Mouse (Mus musculus): ENCODE results near the gene Steap3.

Steap3 gene

DNA sequence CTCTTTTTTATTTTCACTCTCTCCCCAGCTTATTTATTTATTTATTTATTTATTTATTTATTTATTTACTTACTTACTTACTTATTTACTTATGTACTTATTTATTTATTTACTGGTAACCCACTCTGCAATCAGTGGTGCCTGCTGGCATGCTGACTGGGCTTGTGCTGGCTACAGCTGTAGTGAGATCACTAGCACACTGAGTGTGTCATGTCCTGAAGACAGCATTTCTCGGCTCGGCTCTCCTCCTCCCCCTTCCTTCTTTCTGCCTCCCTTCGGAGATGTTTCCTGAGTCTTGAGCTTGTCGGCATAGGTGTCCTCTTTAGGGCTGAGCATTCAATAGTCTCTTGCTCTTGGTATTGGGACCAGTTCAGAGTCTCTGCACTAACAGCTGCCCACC lies 73.6 kb downstream of the Steap3 start:
- no peak for DNase-seq (ENCODE audit: inconsistent ontology term)

DNA sequence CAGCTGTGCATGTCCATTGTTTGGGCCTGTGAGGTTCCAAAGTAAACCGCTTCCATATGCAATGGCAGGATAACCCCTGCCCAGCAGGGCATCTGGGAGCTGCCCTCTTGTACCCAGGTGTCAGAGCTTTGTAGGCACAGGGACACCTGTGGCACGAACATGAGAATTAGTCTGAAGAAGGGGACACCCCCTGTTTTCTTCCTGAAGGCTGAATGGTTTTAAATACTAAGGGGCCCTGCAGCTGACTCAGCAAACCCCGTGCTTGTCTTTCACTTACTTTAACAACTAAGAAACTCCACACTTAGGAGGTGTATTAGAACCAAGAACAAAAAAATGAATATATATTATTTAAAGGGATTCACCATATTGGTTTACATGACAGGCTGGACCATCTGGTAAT lies 74.4 kb downstream of the Steap3 start:
- DNase-seq (ENCODE audit: inconsistent ontology term), result no peak

DNA sequence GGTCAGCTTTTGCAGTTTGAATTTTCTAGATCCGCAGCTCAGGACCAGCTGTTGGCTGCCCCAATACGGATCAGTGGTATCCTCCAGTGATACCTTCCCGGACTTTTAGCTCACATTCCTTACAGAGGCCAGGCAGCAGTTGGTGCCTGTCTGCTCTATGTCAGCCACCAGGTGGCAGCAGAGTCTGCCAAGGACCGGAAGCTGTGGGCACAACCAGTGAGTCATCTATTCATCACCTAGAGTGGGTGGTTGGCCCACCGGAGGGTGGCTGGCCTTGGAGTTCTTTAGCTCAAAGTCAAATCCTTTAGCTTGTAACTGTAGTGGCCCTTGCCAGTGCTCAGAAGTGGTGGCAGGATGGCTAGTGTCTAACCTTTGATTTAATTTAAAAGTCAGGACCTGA lies 75.3 kb downstream of the Steap3 start:
- peak; percentile 89 for DNase-seq (ENCODE audit: inconsistent ontology term)

DNA sequence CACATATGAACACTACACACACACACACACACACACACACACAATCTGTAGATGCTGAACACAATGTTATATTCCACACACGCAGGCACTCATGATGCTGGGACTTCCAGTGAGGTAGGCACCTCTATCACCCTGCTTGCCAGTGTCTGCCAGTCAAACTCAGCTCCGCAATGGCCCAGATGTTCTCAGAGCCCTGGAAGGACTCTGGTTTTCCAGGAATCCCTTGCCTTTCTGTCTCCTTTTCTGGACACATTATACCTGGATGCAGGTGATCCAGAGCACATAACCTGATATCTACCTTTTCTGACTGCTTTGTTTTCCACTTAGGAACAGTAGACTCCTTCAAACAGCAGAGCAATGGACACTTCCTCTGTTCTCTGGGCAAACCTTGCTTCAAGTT lies 75.8 kb downstream of the Steap3 start:
- no peak for DNase-seq (ENCODE audit: inconsistent ontology term)

DNA sequence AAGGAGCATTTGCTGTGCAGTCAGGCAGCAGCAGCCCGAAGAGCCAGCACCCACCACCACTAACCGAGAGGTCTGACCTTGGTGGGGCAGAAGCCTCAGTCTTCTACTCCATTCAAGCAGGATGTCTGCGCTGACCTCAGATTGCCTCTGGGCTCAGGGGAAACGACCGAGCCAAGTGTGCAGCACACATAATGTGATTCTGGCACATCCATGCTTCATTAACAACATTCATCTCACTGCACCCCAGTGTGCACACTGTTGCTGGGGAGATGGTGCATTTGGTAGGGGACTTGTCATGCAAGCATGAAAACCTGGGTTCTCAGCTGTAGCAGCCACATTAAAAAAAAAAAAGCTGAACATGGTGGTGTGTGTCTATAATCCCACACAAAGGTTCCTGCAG lies 76.6 kb downstream of the Steap3 start:
- DNase-seq (ENCODE audit: inconsistent ontology term), result no peak

DNA sequence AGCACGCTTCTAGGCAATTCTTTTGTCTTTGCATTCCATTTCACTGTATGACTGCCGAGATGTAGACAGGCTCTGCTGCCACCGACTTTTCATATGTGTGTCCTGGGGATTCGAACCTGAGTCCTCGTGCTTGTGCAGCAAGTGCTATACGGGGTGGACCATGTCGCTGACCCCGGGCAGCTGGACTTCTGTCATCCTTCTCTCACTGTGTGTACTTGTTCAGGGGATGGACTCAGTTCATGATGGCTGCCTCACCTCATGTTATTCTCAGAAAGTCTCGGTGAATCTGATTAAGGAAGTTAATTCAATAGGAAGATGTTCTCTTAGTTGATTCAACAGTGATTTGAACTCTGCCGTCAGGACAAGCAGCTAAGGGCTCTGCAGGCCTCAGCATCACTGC lies 78.9 kb downstream of the Steap3 start:
- no peak for DNase-seq (ENCODE audit: inconsistent ontology term)

DNA sequence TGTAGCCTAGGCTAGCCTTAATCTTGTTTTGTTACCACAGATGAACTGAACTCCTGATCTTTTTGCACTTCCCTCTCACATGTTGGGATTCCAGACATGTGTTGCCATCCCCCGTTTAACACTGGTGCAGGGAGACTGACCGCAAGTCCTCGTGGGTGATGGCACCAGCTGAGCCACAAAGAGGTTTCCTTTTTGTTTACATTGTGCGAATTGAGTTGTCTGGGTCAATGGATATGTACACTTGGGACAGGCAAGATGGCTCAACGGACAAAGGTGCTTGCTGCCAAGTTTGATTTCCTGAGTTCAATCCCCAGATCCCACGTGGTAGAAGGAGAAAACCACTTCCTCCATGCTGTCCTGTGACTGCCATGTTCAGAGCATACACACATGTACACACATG lies 80.2 kb downstream of the Steap3 start:
- no peak for DNase-seq (ENCODE audit: inconsistent ontology term)

DNA sequence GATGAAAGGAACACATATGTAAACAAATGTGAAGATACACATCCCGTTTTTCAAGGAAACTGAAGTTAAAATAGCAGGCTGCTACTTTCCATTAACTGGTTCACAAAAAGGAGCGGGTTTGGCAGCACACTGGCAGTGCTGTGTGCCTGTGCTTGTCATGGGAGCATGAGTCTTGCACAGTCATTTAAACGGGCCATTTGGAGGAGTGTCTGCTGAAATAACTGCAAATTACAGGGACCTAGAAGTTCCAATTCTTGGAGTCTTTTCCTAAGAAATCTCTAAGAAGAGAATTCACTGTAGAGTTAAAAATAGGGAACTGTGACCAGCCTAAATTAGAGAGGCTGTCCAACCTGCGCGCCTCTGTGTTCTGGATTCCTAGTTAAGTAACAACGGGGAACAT lies 81.6 kb downstream of the Steap3 start:
- DNase-seq (ENCODE audit: inconsistent ontology term), result no peak

DNA sequence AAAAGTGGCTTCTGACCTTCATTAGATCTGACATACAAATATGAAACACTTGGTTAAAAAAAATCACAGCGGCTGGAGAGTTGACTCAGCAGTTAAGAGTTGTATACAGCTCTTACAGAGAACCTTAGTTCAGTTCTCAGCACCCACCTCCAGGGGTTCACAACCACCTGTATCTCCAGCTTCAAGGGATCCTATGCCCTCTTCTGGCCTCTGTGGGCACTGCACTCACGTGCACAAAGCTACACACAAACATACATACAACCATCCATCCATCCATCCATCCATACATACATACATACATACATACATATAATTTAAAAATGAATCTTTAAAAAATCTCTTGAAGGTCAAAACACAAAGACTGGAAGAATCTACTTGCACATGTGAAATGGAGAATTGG lies 82.2 kb downstream of the Steap3 start:
- DNase-seq (ENCODE audit: inconsistent ontology term), result no peak

DNA sequence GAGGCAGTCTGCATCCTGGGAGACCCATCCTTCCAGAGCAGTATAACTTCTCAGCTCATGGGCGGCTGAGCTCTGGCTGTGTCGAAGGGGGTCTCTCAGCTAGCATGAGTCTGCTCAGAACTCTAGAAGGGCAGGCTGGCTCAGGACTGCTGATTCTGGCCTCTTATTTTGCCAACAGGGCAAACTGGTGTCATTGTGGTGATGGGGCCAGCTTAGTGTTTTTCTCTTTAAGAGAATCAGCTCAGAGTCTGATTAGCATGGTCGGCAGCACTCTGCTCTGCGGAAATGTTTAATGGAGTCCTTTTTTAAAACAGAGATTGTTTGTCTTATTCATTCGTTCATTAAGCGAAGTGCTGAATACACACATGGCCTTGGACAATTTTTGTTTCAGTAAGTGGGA lies 83.3 kb downstream of the Steap3 start:
- DNase-seq (ENCODE audit: inconsistent ontology term), result no peak

DNA sequence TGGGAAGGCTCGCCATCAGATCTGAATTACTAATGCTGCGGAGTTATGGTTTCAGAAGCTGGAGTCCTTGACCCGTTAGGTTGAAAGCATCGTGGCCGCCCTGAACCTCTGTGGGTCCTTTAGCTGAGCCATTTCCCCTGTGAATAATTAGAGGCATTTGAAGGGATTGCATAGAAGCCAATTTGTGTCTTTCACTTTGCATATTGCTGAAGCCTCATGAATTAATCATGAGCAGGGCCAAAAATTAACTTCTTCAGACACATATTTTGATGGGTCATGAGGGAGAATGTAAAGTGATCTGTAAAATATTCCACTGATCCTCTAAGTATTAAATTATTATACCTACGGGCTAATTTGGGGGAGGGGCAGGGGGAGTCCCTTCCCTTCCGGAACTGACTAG lies 85.4 kb downstream of the Steap3 start:
- DNase-seq (ENCODE audit: inconsistent ontology term), result no peak

DNA sequence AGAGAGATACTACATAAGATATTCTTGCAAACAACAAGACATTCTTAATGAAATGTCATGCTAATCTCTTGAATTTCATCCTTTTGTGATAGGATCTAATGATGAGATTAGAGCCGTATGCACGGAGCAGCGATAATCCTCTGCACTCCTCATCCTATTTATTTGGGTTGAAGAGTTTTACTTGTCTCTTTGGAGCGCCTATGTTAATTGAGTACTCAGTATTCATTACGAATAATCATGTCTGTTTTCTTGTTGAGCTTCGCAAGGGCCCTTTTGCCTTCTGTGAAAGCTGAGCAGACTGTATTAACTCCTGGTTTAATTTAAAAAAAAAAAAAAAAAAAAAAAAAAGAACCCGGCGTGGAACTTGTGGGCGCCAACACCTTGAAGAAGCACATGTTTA lies 85.8 kb downstream of the Steap3 start:
- no peak for DNase-seq (ENCODE audit: inconsistent ontology term)

DNA sequence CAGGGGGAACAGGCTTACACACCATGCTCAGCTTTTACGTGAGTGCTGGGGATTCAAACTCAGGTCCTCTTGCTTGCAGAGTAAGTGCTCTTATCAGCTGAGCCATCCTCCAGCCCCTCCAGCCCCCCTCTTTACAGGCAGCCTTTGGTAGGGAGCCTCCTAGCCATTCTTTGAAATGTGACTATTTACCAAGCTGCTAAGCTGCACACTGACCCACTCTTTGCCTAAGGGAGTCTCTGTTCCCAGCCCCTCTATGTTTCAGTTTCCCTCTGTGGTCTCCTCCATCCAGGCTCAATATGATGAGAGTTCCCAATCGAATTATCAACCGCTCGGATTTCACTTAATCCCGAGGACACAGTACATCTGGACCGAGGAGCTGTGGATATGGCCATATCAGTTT lies 86.3 kb downstream of the Steap3 start:
- no peak for DNase-seq (ENCODE audit: inconsistent ontology term)

DNA sequence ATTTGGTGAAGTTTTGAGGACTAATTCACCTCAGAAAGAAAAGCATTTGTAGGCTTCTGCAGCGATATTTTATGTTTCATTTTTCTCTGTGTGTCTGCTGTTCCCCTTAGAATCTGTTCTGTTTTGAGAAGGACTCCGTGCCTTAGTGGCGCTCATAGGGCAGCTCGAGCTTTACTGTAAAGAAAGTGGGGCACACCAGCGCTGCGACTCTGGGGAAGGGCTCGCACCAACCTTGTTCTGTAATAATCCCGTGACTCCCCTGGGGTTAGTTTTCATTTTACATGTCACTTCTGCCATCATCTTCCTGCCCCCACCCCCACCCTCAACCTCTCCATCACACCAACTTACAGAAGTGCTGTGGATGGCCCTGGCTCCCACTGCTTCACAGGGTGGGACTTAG lies 95.4 kb downstream of the Steap3 start:
- DNase-seq (ENCODE audit: inconsistent ontology term), result no peak

DNA sequence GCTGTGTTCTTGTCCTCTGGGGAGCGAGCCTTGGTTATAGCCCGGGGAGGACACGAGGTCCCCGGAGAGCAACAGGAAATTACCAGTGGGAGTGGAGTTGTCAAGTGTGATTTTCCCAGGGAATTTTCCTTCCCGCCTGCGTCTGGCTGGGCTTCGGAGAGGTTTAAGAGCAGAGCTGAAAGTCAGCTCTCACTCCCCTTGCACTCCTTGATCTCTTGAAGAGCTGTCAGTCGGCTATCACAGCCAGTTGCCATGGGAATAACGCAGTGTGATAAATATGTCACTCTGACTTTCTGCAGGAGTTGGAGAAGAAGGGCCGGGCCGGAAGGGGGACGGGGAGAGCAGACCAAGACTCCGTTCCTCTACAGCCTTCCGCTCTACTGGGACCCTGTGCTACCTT lies 96.2 kb downstream of the Steap3 start:
- DNase-seq (ENCODE audit: inconsistent ontology term), result no peak

DNA sequence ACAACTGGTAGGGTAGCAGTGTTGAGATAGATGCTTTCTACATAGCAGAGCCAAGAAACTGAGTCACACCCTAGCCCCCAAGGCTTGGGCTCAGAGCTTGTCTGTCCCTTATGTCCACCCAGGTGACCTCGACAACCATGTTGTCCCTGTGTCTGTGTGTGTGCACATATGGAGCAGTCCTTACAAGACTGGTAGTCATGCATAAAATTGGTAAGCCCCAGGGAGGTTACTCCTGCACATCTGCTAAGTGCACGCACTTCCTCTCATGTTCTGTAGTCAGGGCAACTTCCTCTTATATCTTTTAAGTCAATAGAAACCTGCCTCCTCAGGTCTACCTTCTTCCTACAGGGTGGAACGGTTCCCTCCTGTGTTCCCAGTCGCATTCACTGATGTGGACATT lies 97.5 kb downstream of the Steap3 start:
- no peak for DNase-seq (ENCODE audit: inconsistent ontology term)

DNA sequence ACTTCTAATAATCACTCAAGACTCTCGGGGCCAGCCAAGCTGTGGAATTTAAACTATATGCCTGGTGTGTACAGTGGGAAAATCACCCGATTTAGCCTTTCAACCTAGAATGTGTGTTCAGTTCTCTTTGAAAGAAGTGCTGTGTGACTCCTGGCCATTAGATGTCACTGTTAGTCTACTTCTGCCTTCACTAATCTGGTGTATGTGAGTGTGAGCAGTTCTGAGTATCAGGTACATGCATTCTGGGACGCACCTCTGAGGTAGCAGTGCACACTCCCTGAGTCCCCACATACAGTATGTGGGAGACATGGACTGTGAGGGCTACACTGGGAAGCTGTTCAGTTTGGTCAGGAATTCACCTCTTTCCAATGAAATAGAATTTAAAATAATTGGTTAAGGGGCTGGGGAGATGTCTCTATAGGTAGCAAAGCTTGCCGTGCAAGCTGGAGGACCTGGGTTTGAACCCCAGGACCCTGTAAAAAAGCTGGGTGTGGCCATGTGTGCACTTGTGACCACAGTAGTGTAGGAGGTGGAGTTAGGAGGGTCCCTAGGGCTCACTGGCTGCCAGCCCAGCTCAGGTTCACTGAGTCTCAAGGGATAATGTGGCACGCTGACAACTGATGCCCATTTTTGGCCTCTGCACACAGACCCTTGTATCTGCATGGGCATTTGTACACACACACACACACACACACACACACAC lies 100.5 kb downstream of the Steap3 start:
- peak; percentile 41 for DNase-seq (ENCODE audit: inconsistent ontology term)

DNA sequence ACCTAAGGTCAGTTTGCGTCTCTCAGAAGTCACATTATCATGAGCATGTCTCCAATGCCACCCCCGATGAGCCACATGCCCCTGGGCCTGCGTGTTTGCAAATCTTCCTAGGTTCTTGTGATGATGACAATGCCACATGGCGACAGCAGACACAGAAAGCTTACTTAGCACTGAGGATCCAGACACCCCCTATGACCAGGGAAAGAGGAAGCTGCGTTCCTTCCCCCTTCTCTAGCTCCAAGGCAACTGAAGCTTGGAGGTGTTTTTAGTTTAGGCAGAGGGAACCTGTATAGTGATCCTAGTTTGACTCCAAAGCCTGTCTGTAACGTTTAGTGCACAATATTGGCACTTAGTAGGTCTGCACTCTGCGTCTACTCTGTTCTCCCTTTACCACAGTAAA lies 102.2 kb downstream of the Steap3 start:
- DNase-seq (ENCODE audit: inconsistent ontology term), result no peak

DNA sequence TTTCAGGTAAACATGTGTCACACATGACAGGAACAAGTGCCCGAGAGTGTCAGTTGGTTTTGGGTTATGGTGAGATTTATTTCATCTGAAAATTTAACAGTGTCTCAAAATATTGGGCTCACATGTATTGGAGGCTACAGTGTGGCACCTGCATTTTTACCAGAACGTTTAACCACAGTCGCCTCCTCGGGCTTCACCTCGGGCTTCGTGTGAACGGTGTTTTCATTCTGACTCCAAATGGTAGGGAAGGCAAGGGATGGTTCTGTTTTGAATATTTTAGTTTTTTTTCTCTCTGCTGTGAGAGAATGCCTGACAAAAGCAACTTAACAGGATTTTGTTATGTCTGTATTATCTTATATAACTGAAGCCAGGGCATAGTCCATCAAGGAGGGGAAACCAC lies 103.8 kb downstream of the Steap3 start:
- no peak for DNase-seq (ENCODE audit: inconsistent ontology term)

DNA sequence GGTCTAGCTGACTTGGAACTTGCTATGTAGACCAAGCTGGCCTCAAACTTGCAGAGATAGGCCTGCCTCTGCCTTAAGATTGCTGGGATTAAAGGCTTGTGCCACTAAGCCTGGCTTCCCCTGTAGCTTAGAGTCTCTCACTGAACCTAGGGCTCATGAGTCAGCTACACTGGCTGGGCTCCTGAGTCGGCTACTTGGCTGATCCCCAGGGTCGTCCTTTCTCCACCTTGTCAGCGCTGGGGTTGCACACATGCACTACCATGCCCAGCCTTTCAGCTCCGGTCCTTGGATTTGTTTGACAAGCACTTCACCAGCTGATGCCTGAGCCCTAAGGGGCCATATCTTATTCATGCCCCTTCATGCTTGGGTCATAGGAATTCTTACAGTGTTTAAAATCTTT lies 104.5 kb downstream of the Steap3 start:
- DNase-seq (ENCODE audit: inconsistent ontology term), result no peak

DNA sequence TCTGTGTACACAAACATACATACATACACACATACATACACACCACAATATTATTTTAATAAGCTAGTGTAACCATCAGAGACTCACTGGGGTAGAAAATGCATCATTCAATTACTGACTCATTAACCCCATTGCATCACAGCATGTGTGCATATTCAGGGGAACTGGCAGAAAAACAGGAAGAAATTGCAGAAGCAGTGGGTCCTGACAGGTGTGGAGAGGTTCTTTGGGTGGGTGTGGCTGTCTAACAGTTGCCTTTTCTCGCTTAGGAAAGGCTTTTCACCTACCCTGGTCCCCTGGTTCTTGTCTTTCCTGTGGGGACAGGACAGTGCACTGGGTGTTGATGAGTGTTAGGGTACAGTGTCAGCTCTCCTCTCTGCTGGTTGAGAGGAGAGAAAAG lies 109.9 kb downstream of the Steap3 start:
- DNase-seq (ENCODE audit: inconsistent ontology term), result no peak

DNA sequence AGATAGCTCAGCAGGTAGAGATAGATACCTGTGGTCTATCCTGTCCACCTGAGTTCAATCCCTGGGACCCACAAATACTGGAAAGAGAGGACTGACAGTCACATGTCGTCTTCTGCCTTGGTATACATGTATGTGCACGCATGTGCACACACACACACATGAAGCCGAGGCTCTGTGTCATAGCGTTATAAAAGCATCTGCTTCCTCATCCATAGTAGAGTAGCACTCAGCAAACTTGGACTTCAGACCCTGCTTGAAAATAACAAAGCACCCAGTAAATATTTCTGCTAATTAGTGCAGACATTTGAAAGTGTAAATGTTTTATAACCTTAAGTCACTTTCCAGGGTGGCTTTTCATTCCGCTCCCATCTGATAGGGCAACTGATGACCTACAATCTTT lies 111.0 kb downstream of the Steap3 start:
- DNase-seq (ENCODE audit: inconsistent ontology term), result no peak

DNA sequence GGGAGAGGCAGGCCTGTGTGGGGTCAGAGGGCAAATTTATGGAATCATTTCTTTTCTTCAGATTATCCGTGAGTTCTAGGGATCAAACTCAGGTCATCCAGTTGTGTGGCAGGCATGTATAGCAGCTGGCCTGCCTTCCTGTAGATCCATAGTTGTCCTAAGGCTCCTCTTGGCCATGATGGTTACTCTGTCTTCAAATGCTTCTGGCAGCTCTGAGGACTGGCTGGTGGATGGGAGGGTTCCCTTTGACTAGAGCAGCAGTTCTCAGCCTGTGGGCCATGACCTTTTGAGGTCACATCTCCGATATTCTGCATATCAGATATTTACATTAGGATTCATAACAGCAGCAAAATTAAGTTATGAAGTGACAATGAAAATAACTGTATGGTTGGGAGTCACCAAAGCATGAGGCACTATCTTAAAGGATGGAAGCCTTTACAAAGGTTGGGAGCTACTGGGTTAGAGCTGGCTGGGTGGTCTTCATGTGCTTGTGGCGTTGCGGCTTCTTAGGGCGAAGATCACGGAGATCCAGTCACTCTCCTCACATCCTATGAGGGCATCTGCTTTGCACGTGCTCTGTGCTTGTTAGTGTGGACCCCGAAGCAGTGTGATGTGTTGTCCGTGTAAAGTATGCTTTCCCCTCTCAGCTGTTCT lies 113.9 kb downstream of the Steap3 start:
- DNase-seq (ENCODE audit: inconsistent ontology term), result no peak

DNA sequence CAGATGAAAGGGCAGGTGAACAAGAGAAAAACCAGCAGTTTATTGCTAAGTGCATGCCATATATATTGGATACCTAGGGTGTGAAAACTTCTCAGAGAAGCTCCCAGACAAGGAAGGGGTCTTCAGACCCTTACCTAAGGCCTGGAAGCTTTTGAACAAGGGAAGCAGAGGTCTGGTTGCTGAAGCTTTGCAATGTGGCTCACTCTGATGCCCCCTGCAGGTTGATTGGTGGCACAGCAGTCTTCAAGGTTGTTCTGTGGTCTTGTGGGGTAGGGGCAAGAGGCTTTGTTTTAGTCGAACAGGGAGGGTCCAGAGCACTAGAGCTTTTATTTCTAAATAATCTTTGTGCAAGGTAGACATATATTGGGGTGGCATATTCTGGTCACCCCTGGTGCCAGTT lies 117.2 kb downstream of the Steap3 start:
- DNase-seq (ENCODE audit: inconsistent ontology term), result no peak

All from Muller cell, postnatal 12 days (primary cell).